Mouse (Mus musculus): ENCODE measurements around the gene Btbd7.

DNA sequence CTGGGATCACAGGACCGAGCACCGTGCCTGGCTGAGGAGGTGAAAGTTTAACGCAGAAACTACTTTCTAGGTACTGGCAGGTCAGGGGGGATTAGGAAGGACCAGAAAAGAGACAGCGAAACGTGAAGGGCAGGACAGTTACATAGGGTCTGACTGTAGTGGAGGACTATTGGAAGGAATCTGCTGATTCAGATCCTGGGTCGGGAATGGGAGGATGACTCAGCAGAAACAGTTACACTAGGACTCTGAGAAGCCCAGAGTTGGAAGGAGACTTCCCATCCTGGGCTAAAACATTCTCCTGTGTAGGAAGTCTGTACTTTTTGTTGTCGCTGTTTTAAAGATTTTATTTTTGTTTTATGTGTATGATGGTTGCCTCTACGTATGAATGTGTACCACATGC is 106.7 kb downstream of the Btbd7 start:
- no peak for TF ChIP-seq CTCF (IDR thresholded peaks at IDR 0.05; ENCODE audit: control insufficient read depth, insufficient read depth, low read length)
- TF ChIP-seq POLR2A (IDR thresholded peaks at IDR 0.05; ENCODE audit: borderline replicate concordance, control insufficient read depth, low read depth, low read length), result no peak
